Mouse (Mus musculus): ENCODE results near the gene Camk1d.

GRCm38 (mm10) chr2:5316217-5316616 is 398.1 kb downstream of the Camk1d start:
- TF ChIP-seq ZC3H11A (IDR thresholded peaks at IDR 0.05; ENCODE audit: borderline replicate concordance, low read depth, low read length) (no peak), CHD2 (IDR thresholded peaks at IDR 0.05; ENCODE audit: low read depth, low read length) (no peak), HCFC1 (IDR thresholded peaks at IDR 0.05; ENCODE audit: borderline replicate concordance, insufficient read depth, low read length) (no peak), ZNF384 (IDR thresholded peaks at IDR 0.05; ENCODE audit: low read depth, low read length) (no peak)
